Mouse (Mus musculus) liver, embryonic 11.5 days (tissue): ENCODE data around the gene Acot1. TPM values are rescaled to one million over a fixed set of nuclear protein-coding genes. Genes with fewer than 3 reads are reported as not detected.
"Not testable (repeated sequence)": the region's sequence is repeated elsewhere in the genome, so short reads cannot be mapped to it uniquely, and the experiment has no call there.

Experiments
- ATAC-seq: fragments of 200-750 bp; cut with Nextera tagmentation; replicated peaks from 2 replicates; pipeline ENCODE4 v1.8.0; 2017; ENCODE audit warnings: moderate number of reproducible peaks, mild to moderate bottlenecking, moderate TSS enrichment, moderate library complexity; ENCODE audit not compliant: low FRiP score
- DNase-seq: peaks from one replicate; pipeline ENCODE4 v3.0.0-alpha.2; 2017; ENCODE audit warnings: low spot score
- H3K27ac ChIP-seq: fragments of 300-500 bp; sonication (generic); 2 replicates; pipeline ENCODE4 v1.5.1; 2014; ENCODE audit warnings: mild to moderate bottlenecking, low read depth, low read length, control low read depth
- H3K27me3 ChIP-seq: fragments of 300-500 bp; sonication (generic); replicated peaks from 2 replicates; pipeline ENCODE4 v1.6.1; 2014; ENCODE audit warnings: low read length, mixed read lengths; ENCODE audit not compliant: control insufficient read depth, insufficient read depth
- H3K36me3 ChIP-seq: fragments of 300-500 bp; sonication (generic); 2 replicates; pipeline ENCODE4 v1.6.1; 2014; ENCODE audit warnings: mild to moderate bottlenecking, low read length, moderate library complexity, mixed read lengths; ENCODE audit not compliant: control insufficient read depth, insufficient read depth
- H3K4me1 ChIP-seq: fragments of 300-500 bp; sonication (generic); replicated peaks from 2 replicates; pipeline ENCODE4 v1.6.1; 2014; ENCODE audit warnings: low read length, mixed read lengths; ENCODE audit not compliant: control insufficient read depth, insufficient read depth
- H3K4me2 ChIP-seq: fragments of 300-500 bp; sonication (generic); 2 replicates; pipeline ENCODE4 v1.6.1; 2014; ENCODE audit warnings: mild to moderate bottlenecking, control low read depth, moderate library complexity
- H3K4me3 ChIP-seq: fragments of 300-500 bp; sonication (generic); 2 replicates; pipeline ENCODE4 v1.5.1; 2014; ENCODE audit warnings: low read depth, low read length, control low read depth
- H3K9ac ChIP-seq: fragments of 300-500 bp; sonication (generic); 2 replicates; pipeline ENCODE4 v1.6.1; 2014; ENCODE audit warnings: low read depth, low read length, control low read depth
- H3K9me3 ChIP-seq: fragments of 300-500 bp; sonication (generic); 2 replicates; pipeline ENCODE4 v1.6.1; 2016; ENCODE audit warnings: low read length, inconsistent platforms, mixed read lengths; ENCODE audit not compliant: control insufficient read depth
- WGBS: fragments of 180-500 bp; shearing (Covaris S2); extraction: QIAGEN DNeasy Blood & Tissue Kit; methylation state at CpG from one replicate; pipeline ENCODE4 v1.1.7; 2014; 5-methylcytosine and 5-hydroxymethylcytosine counted together
- polyA plus RNA-seq: library from polyadenylated mRNA; unstranded; fragments of >200 nt; fragmentation: Nextera tagmentation; extraction: Ambion mirVana; gene quantifications from 2 replicates; pipeline ENCODE4 v1.2.1, GENCODE M21; 2014

The Acot1 gene
- polyA plus RNA-seq, 1 experiment from 2014 or later: 42.9 TPM

GRCm38 (mm10) chr12:84044045-84044444, 34.8 kb downstream of the Acot1 start:
- no peaks in the 10 kb centered on the region for H3K4me1 ChIP-seq
- H3K36me3 ChIP-seq: no peaks in the 10 kb centered on the region
- H3K27me3 ChIP-seq: no peaks in the 10 kb centered on the region
- DNase-seq (no peak), ATAC-seq (no peak)
- H3K9ac ChIP-seq: no peak overlapping the region
- peaks cover 5% of the 10 kb centered on the region; the same call in 1 of the 2 replicates for H3K9me3 ChIP-seq
- H3K4me2 ChIP-seq: no peak overlapping the region
- no peak overlapping the region for H3K27ac ChIP-seq
- 60% methylated on average over 2 of the region's 2 CpGs for WGBS
- no peak overlapping the region for H3K4me3 ChIP-seq

GRCm38 (mm10) chr12:84046906-84047305, 37.6 kb downstream of the Acot1 start:
- H3K9ac ChIP-seq: no peak overlapping the region
- ATAC-seq: no peak
- H3K4me2 ChIP-seq: no peak overlapping the region
- H3K36me3 ChIP-seq: no peaks in the 10 kb centered on the region
- 89% methylated on average over 1 of the region's 1 CpGs for WGBS
- peaks cover 5% of the 10 kb centered on the region; the same call in 1 of the 2 replicates for H3K9me3 ChIP-seq
- DNase-seq: no peak
- H3K4me3 ChIP-seq: no peak overlapping the region
- no peak overlapping the region for H3K27ac ChIP-seq
- H3K27me3 ChIP-seq: no peaks in the 10 kb centered on the region
- H3K4me1 ChIP-seq: no peaks in the 10 kb centered on the region

GRCm38 (mm10) chr12:84050744-84051143, 41.5 kb downstream of the Acot1 start:
- H3K9me3 ChIP-seq: not testable (repeated sequence)
- 81% methylated on average over 5 of the region's 5 CpGs for WGBS

GRCm38 (mm10) chr12:84051937-84052474, 42.7 kb downstream of the Acot1 start, which contains the start of gene Acot3:
TSS of gene Acot3 (plus strand) at chr12:84052144.
- no peak for ATAC-seq
- H3K9me3 ChIP-seq: peaks cover 5% of the 10 kb centered on the region; the same call in 1 of the 2 replicates
- WGBS: 46% methylated on average over 5 of the region's 5 CpGs
- peak; percentile 30 for DNase-seq
- H3K27me3 ChIP-seq: peaks cover 23% of the 10 kb centered on the region
- no peaks in the 10 kb centered on the region for H3K4me1 ChIP-seq
- peak within 1 kb of the TSS; percentile 49 for H3K4me3 ChIP-seq
- no peak within 1 kb of the TSS for H3K9ac ChIP-seq
- no peaks in the 10 kb centered on the region for H3K36me3 ChIP-seq
- H3K4me2 ChIP-seq: peak within 1 kb of the TSS; percentile 73; the same call in 1 of the 2 replicates
- H3K27ac ChIP-seq: 0 out of 2 replicates have a peak within 1 kb of the TSS, but pooled peaks have one; percentile 21

More at GRCm38 (mm10) chr12:84050744-84051143, 41.5 kb downstream of the Acot1 start:
- H3K4me2 ChIP-seq, H3K36me3 ChIP-seq, ATAC-seq, H3K4me3 ChIP-seq, H3K4me1 ChIP-seq, H3K27ac ChIP-seq, H3K9ac ChIP-seq: not testable (repeated sequence)
- peaks cover 23% of the 10 kb centered on the region for H3K27me3 ChIP-seq
- peak; percentile 26 for DNase-seq

- 72% methylated on average over 7 of the region's 7 CpGs for WGBS
- Histone ChIP-seq H3K36me3 (no peaks in the 10 kb centered on the region), H3K27ac (no peak overlapping the region), H3K9ac (no peak overlapping the region), H3K27me3 (peaks cover 23% of the 10 kb centered on the region), H3K9me3 (peaks cover 5% of the 10 kb centered on the region; the same call in 1 of the 2 replicates), H3K4me1 (no peaks in the 10 kb centered on the region), H3K4me2 (peak overlapping the region; percentile 73; the same call in 1 of the 2 replicates), H3K4me3 (peak overlapping the region; percentile 49)
- no peak for DNase-seq
- ATAC-seq: no peak
Observed at GRCm38 (mm10) chr12:84052609-84053008, 43.3 kb downstream of the Acot1 start.

- peak overlapping the region; percentile 49 for H3K4me3 ChIP-seq
- 7% methylated on average over 16 of the region's 16 CpGs for WGBS
- peaks cover 4% of the 10 kb centered on the region; the same call in 1 of the 2 replicates for H3K9me3 ChIP-seq
- no peak for ATAC-seq
- no peak overlapping the region for H3K9ac ChIP-seq
- no peak for DNase-seq
- H3K36me3 ChIP-seq: no peaks in the 10 kb centered on the region
- peaks cover 23% of the 10 kb centered on the region for H3K27me3 ChIP-seq
- peak overlapping the region; percentile 21; the same call in 1 of the 2 replicates for H3K27ac ChIP-seq
- H3K4me2 ChIP-seq: peak overlapping the region; percentile 73
- H3K4me1 ChIP-seq: no peaks in the 10 kb centered on the region
Observed at GRCm38 (mm10) chr12:84053173-84053572, 43.9 kb downstream of the Acot1 start.

- DNase-seq: no peak
- Histone ChIP-seq H3K4me3 (peak overlapping the region; percentile 49), H3K27me3 (peaks cover 23% of the 10 kb centered on the region), H3K27ac (no peak overlapping the region; the same call in 1 of the 2 replicates), H3K9me3 (no peaks in the 10 kb centered on the region), H3K36me3 (no peaks in the 10 kb centered on the region), H3K4me1 (no peaks in the 10 kb centered on the region), H3K9ac (0 out of 2 replicates have a peak overlapping the region, but pooled peaks have one; percentile 55), H3K4me2 (peak overlapping the region; percentile 73)
- WGBS: 4% methylated on average over 39 of the region's 46 CpGs
- no peak for ATAC-seq
Observed at GRCm38 (mm10) chr12:84053679-84054391, 44.5 kb downstream of the Acot1 start.

GRCm38 (mm10) chr12:84060946-84061345, 51.7 kb downstream of the Acot1 start:
- Histone ChIP-seq H3K27me3 (no peaks in the 10 kb centered on the region), H3K4me2 (no peak overlapping the region), H3K9ac (no peak overlapping the region), H3K9me3 (no peaks in the 10 kb centered on the region), H3K27ac (no peak overlapping the region), H3K4me3 (no peak overlapping the region), H3K36me3 (no peaks in the 10 kb centered on the region), H3K4me1 (no peaks in the 10 kb centered on the region)
- no peak for ATAC-seq
- no peak for DNase-seq
- WGBS: 13% methylated on average over 2 of the region's 2 CpGs
